Mouse (Mus musculus) lung, postnatal 0 days (tissue): ENCODE results near the gene Sspo.

ENCODE experiments used
- CTCF ChIP-seq: IDR thresholded peaks from 2 replicates; pipeline ENCODE4 v1.5.1; 2016; ENCODE audit warnings: antibody characterized with exemption, mild to moderate bottlenecking
- EP300 ChIP-seq: IDR thresholded peaks from 2 replicates; pipeline ENCODE4 v1.6.1; 2016; ENCODE audit warnings: antibody characterized with exemption, mild to moderate bottlenecking, control low read depth

GRCm38 (mm10) chr6:48448527-48448926 lies 498 bp downstream of the Sspo start:
- TF ChIP-seq EP300 (peak; percentile 44; the same call in 1 of the 2 replicates), CTCF (no peak)
